Mouse (Mus musculus) myocyte (in vitro differentiated cells): ENCODE measurements at regions not wholly inside any gene's neighbourhood (a gene's known extent, or its start where the extent isn't known, plus 50 kb on each side); places are given as distances from the start of the nearest gene placed in this dataset.

Source experiments
- CEBPB ChIP-seq: IDR thresholded peaks from 2 replicates; pipeline ENCODE4 v1.6.1; 2011; ENCODE audit warnings: mild to moderate bottlenecking, moderate library complexity; ENCODE audit not compliant: poor library complexity, insufficient read depth, severe bottlenecking
- E2F4 ChIP-seq: IDR thresholded peaks from one replicate; pipeline ENCODE4 v1.6.1; 2011; ENCODE audit warnings: mild to moderate bottlenecking, control low read depth, moderate library complexity; ENCODE audit not compliant: insufficient read depth
- MAX ChIP-seq: IDR thresholded peaks from one replicate; pipeline ENCODE4 v1.6.1; 2011; ENCODE audit warnings: low read depth, mild to moderate bottlenecking, control low read depth
- MYOD1 ChIP-seq, 3 experiments: IDR thresholded peaks; one replicate each; pipeline ENCODE4 v1.6.1; 2011; ENCODE audit warnings: control low read depth in 2 of 3, low read depth in 2 of 3, mild to moderate bottlenecking in 2 of 3, moderate library complexity in 1 of 3; ENCODE audit not compliant: insufficient read length in 2 of 3, control insufficient read depth in 1 of 3
- MYOG ChIP-seq, 3 experiments: IDR thresholded peaks; one replicate each; pipeline ENCODE4 v1.6.1; 2011; ENCODE audit warnings: control low read depth in 2 of 3, low read depth in 2 of 3, mild to moderate bottlenecking in 2 of 3; ENCODE audit not compliant: insufficient read length in 2 of 3, control insufficient read depth in 1 of 3, insufficient read depth in 1 of 3
- POLR2A ChIP-seq: IDR thresholded peaks from one replicate; pipeline ENCODE4 v1.6.1; 2011; ENCODE audit warnings: low read depth, mild to moderate bottlenecking, control low read depth, moderate library complexity; ENCODE audit not compliant: insufficient read length
- POLR2AphosphoS2 ChIP-seq: IDR thresholded peaks from one replicate; pipeline ENCODE4 v1.6.1; 2011; ENCODE audit warnings: low read depth, control low read depth; ENCODE audit not compliant: insufficient read length
- REST ChIP-seq: IDR thresholded peaks from one replicate; pipeline ENCODE4 v1.6.1; 2011; ENCODE audit warnings: mild to moderate bottlenecking, control low read depth, moderate library complexity; ENCODE audit not compliant: insufficient read depth, insufficient read length
- TCF12 ChIP-seq: IDR thresholded peaks from one replicate; pipeline ENCODE4 v1.6.1; 2011; ENCODE audit warnings: mild to moderate bottlenecking, control low read depth; ENCODE audit not compliant: poor library complexity, insufficient read depth, severe bottlenecking
- TCF3 ChIP-seq: IDR thresholded peaks from one replicate; pipeline ENCODE4 v1.6.1; 2011; ENCODE audit warnings: low read depth, control low read depth; ENCODE audit not compliant: insufficient read length
- USF1 ChIP-seq: IDR thresholded peaks from one replicate; pipeline ENCODE4 v1.6.1; 2011; ENCODE audit warnings: low read depth, mild to moderate bottlenecking, control low read depth, moderate library complexity

- TF ChIP-seq POLR2AphosphoS2 = no peak
- no peak for TF ChIP-seq POLR2A
- no peak for TF ChIP-seq CEBPB
- no peak for TF ChIP-seq MAX
- no peak for TF ChIP-seq USF1
- no peak for TF ChIP-seq E2F4
- TF ChIP-seq TCF12 = no peak
- TF ChIP-seq REST = no peak
- no peak for TF ChIP-seq MYOD1 (IDR thresholded peaks at IDR 0.05; ENCODE audit: control insufficient read depth in 1 of 3, insufficient read length in 2 of 3, low read depth in 2 of 3)
- no peak for TF ChIP-seq TCF3
- no peak for TF ChIP-seq MYOG (IDR thresholded peaks at IDR 0.05; ENCODE audit: control insufficient read depth in 1 of 3, insufficient read depth in 1 of 3, insufficient read length in 2 of 3, low read depth in 2 of 3)
Measured at GRCm38 (mm10) chr13:97559611-97560385, 200.6 kb downstream of the Gm10260 start.
